Mouse (Mus musculus) 3T3-L1 (cell line): ENCODE measurements at regions not wholly inside any gene's neighbourhood (a gene's known extent, or its start where the extent isn't known, plus 50 kb on each side); places are given as distances from the start of the nearest gene placed in this dataset.

Experiments used
- DNase-seq: peaks from one replicate; pipeline ENCODE4 v3.0.0-alpha.2; 2015; ENCODE audit warnings: low read depth, low spot score

DNA sequence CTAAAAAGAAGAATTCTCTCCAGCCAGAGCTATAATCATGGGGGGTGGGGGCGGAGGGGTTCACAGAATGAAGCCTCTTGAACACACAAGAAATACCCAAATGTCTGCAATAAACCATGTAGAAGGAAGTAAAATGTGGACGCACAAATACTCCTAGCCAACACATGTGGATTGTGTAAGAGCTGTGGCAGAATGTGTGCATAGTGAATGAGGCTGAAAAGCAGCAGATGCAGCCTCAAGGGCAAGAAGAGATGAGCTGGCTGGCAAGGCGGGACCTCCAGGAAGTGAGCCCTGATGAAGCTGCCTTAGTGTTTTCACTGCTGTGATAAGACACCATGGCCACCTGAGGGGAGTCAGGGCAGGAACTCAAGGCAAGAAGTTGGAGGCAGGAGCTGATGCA is 53.3 kb upstream of the Arhgap28 start:
- DNase-seq, result peak; percentile 20

- DNase-seq, result no peak
Observed at GRCm38 (mm10) chr17:68060455-68060854, 56.5 kb upstream of the Arhgap28 start.

DNA sequence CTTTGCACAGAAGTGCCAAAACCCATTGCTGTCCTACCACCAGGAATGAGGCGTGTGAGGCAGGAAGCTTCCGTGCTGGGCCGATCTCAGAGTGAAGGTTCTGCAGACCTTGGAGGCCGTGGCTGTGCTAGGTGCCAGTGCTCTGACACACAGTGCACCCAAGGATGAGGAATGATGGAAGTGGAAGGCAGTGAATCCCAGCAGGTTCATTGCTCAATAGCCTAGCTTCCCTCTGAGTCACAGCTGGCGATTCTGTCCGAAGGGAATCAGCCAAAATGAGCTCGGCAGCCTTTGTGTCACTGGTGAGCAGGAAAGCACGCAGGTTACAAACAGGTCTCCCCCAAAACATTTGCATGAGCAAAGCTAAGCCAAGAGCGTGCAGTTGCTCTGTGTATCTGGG is 61.8 kb upstream of the Arhgap28 start:
- DNase-seq, result peak; percentile 47

- no peak for DNase-seq
Observed at GRCm38 (mm10) chr17:68066204-68066603, 62.3 kb upstream of the Arhgap28 start.

DNA sequence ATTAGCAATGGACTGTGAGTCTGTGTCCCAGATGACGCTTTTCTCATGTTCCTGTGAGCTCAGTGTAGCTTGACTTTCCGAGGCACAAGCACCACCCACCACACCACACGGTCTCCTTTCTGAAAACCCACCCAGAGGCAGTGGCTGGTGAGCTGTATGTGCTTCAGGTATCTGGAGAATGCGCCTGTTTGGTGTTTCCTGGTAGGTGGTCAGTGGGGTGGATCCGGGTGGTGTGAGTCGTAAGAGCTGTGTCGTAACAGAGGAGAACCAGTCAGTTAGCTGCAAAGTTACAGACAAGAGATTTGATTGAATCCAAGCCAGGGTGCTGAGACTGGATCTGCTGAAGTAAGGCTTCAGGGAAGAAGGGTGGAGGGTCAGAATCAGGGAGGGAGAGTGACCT is 65.1 kb upstream of the Arhgap28 start:
- peak; percentile 35 for DNase-seq

DNA sequence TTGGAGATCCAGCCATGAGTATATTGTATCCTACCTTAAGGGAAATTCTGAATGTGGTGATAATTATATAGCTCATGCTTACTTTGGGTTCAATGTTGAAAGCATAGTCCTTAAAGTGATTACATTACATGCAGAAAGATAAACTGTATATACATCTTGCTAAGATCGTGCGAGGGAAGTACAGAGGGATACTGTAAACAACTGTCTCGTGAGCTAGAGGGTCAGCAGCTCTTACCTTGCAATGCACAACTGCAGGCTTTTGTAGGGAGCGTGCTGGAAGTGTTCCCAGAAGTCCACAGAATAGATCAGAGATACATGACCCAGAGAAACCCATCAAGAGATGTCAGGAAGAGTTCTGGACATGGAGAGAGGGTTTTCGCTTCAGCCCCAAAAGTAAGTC is 65.6 kb upstream of the Arhgap28 start:
- DNase-seq, result no peak

DNA sequence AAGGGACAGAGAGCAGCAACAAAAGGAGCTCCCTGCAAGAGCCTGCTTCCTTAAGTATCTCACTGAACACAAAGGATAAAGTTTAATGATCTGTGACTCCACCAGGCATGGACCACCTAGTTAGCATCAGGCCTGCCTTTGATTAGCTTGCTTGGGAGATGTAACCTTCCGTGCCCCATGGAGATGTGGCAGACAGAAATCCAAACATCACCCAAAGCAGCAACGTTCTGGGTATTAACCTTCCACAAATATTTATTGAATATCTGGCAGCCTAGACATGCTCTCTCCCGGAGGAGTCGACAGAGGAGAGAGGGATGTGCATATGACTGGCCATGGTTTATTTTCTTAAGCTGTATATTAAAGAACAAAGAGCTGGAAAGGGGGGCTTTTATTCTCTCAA is 67.6 kb upstream of the Arhgap28 start:
- no peak for DNase-seq

DNA sequence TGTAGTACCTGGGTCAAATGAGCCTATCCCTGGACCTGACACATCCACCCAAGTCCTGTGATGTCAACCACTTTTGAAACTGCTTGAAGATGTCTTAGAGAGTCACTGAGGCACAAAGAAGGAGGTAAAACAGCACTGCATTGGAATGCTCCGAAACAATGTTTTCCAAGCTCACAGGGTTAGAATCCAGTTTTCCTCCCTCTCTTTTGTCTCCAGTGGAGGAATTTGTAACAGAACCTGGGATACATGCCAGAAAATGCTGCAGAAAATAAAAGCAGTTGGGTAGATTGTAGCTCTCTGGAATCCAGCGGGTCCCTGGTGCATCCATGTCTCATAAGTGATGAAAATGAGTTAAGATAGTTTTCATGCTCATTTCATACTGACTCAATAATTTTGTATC is 71.8 kb upstream of the Arhgap28 start:
- DNase-seq, result peak; percentile 70

DNA sequence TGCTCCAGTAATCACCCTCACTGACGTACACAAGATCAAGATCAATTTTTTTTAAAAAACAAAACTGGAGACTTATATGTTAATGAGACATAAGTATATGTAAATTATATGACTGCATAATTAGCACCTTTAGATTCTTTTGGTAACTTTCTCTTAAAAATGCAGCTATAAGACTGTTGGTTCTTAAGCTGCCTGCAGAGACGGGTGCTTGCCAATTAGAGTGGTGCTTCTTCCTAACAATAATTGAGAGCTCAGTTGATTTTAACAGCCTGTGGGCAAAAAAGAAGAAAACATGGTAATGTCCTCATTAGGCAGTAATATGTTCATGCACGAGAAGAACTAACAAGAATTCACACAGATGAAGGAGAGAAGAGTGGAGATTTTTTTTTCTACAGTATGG is 74.8 kb upstream of the Arhgap28 start:
- no peak for DNase-seq

GRCm38 (mm10) chr17:68084446-68084845 is 80.5 kb upstream of the Arhgap28 start:
- DNase-seq, result no peak

DNA sequence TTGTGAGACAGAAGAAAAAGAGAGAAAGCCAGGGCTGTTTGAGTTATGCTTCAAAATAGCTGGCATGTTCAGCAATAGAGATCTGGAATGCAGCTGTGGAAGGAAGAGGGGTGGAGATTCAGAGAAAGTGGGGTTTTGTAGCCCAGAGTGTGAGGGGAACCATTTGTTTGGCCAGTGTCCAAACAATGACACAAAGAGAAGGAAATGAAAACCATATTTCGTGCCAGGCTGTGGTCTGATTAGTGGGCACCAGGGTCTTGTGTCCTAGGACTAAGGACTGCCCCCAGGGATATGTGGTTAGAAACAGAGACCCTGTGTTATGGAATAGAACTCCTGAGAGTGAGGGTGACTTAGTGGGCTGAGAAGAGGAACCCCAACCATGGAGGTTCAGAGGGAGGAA is 83.2 kb upstream of the Arhgap28 start:
- peak; percentile 69 for DNase-seq

GRCm38 (mm10) chr17:68089179-68089578 is 85.3 kb upstream of the Arhgap28 start:
- DNase-seq, result no peak

- peak; percentile 99 for DNase-seq
Observed at GRCm38 (mm10) chr17:68089830-68090229, 85.9 kb upstream of the Arhgap28 start.

DNA sequence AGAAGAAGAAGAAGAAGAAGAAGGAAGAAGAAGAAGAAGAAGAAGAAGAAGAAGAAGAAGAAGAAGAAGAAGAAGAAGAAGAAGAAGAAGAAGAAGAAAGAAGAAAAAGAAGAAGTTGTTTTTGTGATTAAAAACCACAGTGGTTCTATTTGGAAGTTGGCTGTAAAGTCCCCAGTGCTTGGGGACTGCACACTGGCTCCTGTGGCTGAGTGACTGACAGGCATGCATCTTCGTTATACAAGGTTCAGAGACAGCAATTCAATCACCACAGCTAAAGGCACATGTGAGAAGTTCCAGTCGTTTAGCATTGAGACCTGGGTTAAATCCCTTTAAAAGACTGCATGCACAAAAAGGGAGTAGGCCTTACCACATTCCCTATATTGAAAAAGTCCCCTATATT is 93.1 kb upstream of the Arhgap28 start:
- DNase-seq, result no peak

DNA sequence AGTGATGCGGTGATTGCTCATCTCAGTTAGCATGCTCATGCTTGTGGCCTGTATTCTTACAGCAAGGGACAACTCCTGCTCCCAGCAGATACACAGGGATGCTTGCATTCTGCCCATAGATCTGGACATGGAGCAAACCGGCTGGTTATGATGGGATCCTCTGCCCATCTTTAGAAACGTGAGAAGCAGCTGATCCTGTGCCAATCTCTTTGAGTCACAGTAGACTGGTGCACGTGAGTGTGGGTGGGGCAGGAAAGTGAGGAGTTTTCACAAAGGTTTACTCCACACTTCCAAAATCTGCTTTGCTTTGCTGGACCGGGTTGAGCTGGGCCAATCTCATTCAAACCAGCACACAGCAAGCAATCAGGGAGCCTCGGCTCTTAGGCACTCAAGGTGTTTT is 93.5 kb upstream of the Arhgap28 start:
- peak; percentile 73 for DNase-seq

DNA sequence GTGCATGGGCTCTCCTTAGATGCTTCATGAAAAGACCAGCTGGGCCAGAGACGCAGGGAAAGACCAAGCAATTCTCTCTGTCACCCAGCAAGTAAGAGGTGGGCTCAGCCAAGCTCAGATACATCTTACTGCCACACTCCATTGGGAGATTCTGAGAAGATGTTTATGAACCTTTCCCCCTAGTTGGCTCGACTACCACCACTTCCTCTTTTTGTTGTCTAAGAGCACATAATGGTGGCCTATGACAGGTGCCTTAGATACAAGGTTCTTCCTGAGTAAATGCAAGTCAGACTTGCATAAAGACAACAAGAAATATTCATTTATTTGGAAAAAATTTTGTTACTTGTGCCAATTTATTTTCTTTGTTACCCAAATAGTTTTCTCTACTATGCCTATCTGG is 96.2 kb upstream of the Arhgap28 start:
- no peak for DNase-seq

DNA sequence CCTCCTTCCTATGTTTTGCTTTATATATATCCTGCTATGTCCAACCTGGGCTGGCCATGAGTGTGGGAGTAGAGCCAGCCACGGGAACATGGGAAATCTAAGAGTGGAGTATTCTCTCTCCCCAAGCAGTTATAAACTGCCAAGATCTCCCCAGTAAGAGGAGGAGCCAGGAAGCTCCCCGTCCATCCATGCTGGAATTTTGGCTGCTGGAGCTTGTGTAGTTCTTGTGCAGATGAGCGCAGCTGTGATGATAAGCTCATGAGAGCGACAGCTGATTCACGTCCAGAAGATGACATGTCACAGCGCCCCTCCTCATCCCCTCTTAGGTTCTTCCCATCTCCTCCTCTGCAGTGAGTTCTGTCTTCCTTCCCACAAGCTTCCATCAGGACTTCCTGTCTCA is 99.4 kb upstream of the Arhgap28 start:
- DNase-seq, result no peak

GRCm38 (mm10) chr17:68106366-68106765 is 102.4 kb upstream of the Arhgap28 start:
- DNase-seq, result no peak

- DNase-seq, result no peak
Observed at GRCm38 (mm10) chr17:68107875-68108274, 104.0 kb upstream of the Arhgap28 start.

DNA sequence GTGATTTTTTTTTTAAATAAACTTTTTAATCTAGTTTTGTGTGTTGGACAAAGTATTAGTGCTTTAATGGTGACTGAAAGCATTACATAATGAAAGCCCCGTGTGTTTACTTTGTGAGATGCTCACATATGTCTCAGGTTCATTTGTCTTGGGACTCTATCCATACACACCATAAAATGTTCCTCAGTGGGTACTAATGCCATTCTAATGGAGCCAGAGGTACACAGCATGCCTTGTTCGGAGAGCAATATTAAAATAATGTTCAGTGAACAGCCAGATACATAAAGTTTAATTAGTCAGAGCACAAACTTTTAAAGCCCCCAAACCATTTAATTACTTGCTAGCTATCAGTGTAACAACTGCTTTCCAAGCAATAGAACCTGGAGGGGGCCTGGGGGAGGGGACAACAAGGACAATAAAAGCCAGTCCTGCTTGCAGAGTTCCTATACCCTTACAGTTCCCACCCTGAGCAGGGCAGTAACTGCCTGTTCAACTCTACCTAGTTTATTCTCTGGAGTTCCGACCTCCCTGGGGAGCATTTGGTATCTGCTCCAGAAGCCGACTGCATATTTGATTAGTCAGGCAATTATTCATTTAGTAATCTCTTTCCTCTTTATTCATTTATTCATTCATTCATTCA is 108.0 kb upstream of the Arhgap28 start:
- DNase-seq, result no peak

DNA sequence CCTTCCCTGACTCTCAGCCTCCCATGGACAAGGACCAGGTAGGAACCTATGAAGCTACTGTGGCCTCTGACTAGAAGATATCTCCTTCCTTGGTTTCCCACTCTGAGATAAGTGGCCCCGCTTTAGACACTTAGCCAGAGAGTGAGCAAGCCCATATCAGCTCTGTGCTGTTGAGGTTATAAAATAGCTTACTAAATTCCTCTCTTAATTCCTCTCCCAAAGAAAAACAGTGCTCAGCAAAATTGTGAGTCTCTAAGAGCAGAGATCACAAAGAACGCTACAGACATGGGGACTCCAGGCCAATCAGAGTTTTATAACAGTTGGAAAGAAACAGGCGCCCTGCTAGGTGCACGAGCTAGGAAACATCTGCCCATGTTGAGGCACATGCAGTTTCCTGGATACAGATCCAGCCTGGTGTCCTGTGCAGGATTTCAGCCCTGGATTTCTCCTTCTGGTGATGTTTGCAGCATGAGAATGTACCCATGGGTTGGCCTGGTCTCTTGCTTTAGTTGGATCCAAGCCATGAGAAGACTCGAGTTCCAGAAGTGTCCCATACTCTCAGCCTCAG is 108.9 kb upstream of the Arhgap28 start:
- DNase-seq, result no peak

DNA sequence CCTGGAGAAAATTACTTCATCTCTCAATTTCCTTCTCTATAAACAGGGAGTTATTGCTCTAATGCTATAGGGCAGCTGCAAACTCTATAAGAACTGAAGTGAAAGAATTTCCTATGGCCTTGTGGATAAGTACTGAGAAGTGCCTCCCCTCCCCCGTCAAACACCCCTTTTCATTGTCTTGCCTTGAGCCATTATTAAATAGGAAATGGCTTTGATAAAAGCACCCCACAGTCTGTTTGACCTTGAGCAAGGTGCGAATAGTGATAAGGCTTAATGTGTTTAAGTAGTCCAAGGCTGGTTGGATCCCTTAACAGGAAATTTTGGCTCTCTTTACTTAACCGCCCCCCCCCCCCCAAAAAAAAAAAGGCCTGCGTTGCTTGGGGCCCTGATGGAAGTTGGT is 111.7 kb upstream of the Arhgap28 start:
- DNase-seq, result no peak

DNA sequence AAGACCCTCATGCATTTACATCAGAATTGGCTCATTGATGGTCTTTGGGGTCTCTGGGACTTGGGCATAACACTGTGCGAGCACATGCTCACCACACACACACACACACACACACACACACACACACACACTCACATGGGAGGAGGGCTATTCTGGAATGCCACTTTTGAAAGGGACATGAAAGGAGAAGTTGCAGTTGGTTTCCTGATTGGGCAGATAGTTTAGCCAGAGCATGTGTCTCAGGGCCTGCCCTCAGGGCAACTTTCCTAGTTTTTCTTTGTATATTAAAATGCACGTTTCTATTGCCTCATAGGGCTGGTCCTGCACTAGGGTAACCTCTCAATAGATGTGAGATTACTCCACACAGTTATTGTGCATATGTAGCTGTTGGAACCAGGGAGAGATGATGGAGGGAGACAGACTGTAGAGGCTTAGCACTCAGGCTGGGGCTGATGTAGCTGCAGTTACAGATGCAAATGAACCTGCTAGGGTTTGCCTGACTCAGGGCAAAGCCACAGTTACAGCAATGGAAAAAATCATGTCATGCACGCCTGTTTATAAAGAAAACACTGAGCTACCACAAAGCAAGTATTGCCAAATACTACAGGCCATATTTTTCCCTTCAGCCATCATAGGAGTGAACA is 115.3 kb upstream of the Arhgap28 start:
- peak; percentile 16 for DNase-seq
